Mouse (Mus musculus): Measurements from ENCODE around the gene Dop1a. TPM values are rescaled to one million over a fixed set of nuclear protein-coding genes. Genes with fewer than 3 reads are reported as not detected.
"Not testable (repeated sequence)": the region's sequence is repeated elsewhere in the genome, so short reads cannot be mapped to it uniquely, and the experiment has no call there.

The Dop1a gene
- polyA plus RNA-seq, 1 experiment from 2014 or later, result 12.5 TPM

GRCm38 (mm10) chr9:86579657-86580056 is 112.7 kb downstream of the Dop1a start:
- H3K4me1 ChIP-seq (ENCODE audit: insufficient read depth, low read depth, low read length), result no peaks in the 10 kb centered on the region
- no peak overlapping the region for H3K4me2 ChIP-seq (replicated peaks; ENCODE audit: low read depth, low read length)
- H3K4me3 ChIP-seq (ENCODE audit: low read depth, low read length), result no peak overlapping the region
- 61% methylated on average over 10 of the region's 10 CpGs for WGBS
- ATAC-seq, result no peak
- no peak overlapping the region for H3K27ac ChIP-seq (ENCODE audit: low read length)
- no peaks in the 10 kb centered on the region for H3K27me3 ChIP-seq (replicated peaks; ENCODE audit: insufficient read depth, low read length)
- no peak for TF ChIP-seq CTCF (IDR thresholded peaks at IDR 0.05)
- TF ChIP-seq EP300 (IDR thresholded peaks at IDR 0.05), result no peak
- no peaks in the 10 kb centered on the region for H3K36me3 ChIP-seq (ENCODE audit: insufficient read depth, low read length)
- DNase-seq (ENCODE audit: low spot score), result no peak
- H3K9me3 ChIP-seq (ENCODE audit: low read length), result no peaks in the 10 kb centered on the region
- no peak overlapping the region for H3K9ac ChIP-seq (replicated peaks; ENCODE audit: low read depth)

- no peak; the same call in 1 of the 2 replicates for ATAC-seq
- DNase-seq (ENCODE audit: low spot score), result peak; percentile 78
Observed at GRCm38 (mm10) chr9:86583740-86584139, 116.8 kb downstream of the Dop1a start.

GRCm38 (mm10) chr9:86587019-86587795 is 120.3 kb downstream of the Dop1a start:
- no peak overlapping the region for H3K4me3 ChIP-seq (ENCODE audit: low read depth, low read length)
- 89% methylated on average over 11 of the region's 11 CpGs for WGBS
- no peak for ATAC-seq

More at GRCm38 (mm10) chr9:86583740-86584139, 116.8 kb downstream of the Dop1a start:
- no peak for TF ChIP-seq EP300 (IDR thresholded peaks at IDR 0.05)
- peak; percentile 95 for TF ChIP-seq CTCF (IDR thresholded peaks at IDR 0.05)
- no peak overlapping the region for H3K4me3 ChIP-seq (ENCODE audit: low read depth, low read length)
- H3K4me2 ChIP-seq (replicated peaks; ENCODE audit: low read depth, low read length), result no peak overlapping the region
- no peak overlapping the region for H3K9ac ChIP-seq (replicated peaks; ENCODE audit: low read depth)
- H3K36me3 ChIP-seq (ENCODE audit: insufficient read depth, low read length), result no peaks in the 10 kb centered on the region
- H3K4me1 ChIP-seq (ENCODE audit: insufficient read depth, low read depth, low read length), result no peaks in the 10 kb centered on the region
- no peak overlapping the region for H3K27ac ChIP-seq (ENCODE audit: low read length)
- no peaks in the 10 kb centered on the region for H3K27me3 ChIP-seq (replicated peaks; ENCODE audit: insufficient read depth, low read length)
- WGBS, result 44% methylated on average over 3 of the region's 3 CpGs
- no peaks in the 10 kb centered on the region for H3K9me3 ChIP-seq (ENCODE audit: low read length)

GRCm38 (mm10) chr9:86592676-86593668 is 126.0 kb downstream of the Dop1a start:
- Histone ChIP-seq H3K4me1 (ENCODE audit: insufficient read depth, low read depth, low read length) (no peaks in the 10 kb centered on the region), H3K9ac (replicated peaks; ENCODE audit: low read depth) (no peak overlapping the region), H3K27ac (ENCODE audit: low read length) (no peak overlapping the region), H3K4me2 (replicated peaks; ENCODE audit: low read depth, low read length) (no peak overlapping the region), H3K9me3 (ENCODE audit: low read length) (no peaks in the 10 kb centered on the region), H3K36me3 (ENCODE audit: insufficient read depth, low read length) (no peaks in the 10 kb centered on the region), H3K27me3 (replicated peaks; ENCODE audit: insufficient read depth, low read length) (no peaks in the 10 kb centered on the region), H3K4me3 (ENCODE audit: low read depth, low read length) (no peak overlapping the region)
- ATAC-seq (no peak), DNase-seq (ENCODE audit: low spot score) (peak; percentile 79)
- TF ChIP-seq EP300 (IDR thresholded peaks at IDR 0.05), result no peak
- peak; percentile 70 for TF ChIP-seq CTCF (IDR thresholded peaks at IDR 0.05)
- 71% methylated on average over 19 of the region's 19 CpGs for WGBS

More at GRCm38 (mm10) chr9:86587019-86587795, 120.3 kb downstream of the Dop1a start:
- no peaks in the 10 kb centered on the region for H3K4me1 ChIP-seq (ENCODE audit: insufficient read depth, low read depth, low read length)
- H3K27ac ChIP-seq (ENCODE audit: low read length), result no peak overlapping the region
- no peak overlapping the region for H3K9ac ChIP-seq (replicated peaks; ENCODE audit: low read depth)
- H3K9me3 ChIP-seq (ENCODE audit: low read length), result no peaks in the 10 kb centered on the region
- DNase-seq (ENCODE audit: low spot score), result no peak
- H3K4me2 ChIP-seq (replicated peaks; ENCODE audit: low read depth, low read length), result no peak overlapping the region
- no peak for TF ChIP-seq EP300 (IDR thresholded peaks at IDR 0.05)
- TF ChIP-seq CTCF (IDR thresholded peaks at IDR 0.05), result no peak
- H3K36me3 ChIP-seq (ENCODE audit: insufficient read depth, low read length), result no peaks in the 10 kb centered on the region
- H3K27me3 ChIP-seq (replicated peaks; ENCODE audit: insufficient read depth, low read length), result no peaks in the 10 kb centered on the region

- H3K27me3 ChIP-seq (replicated peaks; ENCODE audit: insufficient read depth, low read length); H3K36me3 ChIP-seq (ENCODE audit: insufficient read depth, low read length); H3K27ac ChIP-seq (ENCODE audit: low read length); H3K9me3 ChIP-seq (ENCODE audit: low read length); H3K9ac ChIP-seq (replicated peaks; ENCODE audit: low read depth); H3K4me1 ChIP-seq (ENCODE audit: insufficient read depth, low read depth, low read length); DNase-seq (ENCODE audit: low spot score); H3K4me2 ChIP-seq (replicated peaks; ENCODE audit: low read depth, low read length); H3K4me3 ChIP-seq (ENCODE audit: low read depth, low read length): not testable (repeated sequence)
- peak; percentile 53 for ATAC-seq
- WGBS, result 25% methylated on average over 10 of the region's 10 CpGs
Observed at GRCm38 (mm10) chr9:86594357-86594767, 127.4 kb downstream of the Dop1a start.

- not testable (repeated sequence) for H3K4me1 ChIP-seq (ENCODE audit: insufficient read depth, low read depth, low read length); H3K36me3 ChIP-seq (ENCODE audit: insufficient read depth, low read length)
Observed at GRCm38 (mm10) chr9:86596983-86597382, 130.0 kb downstream of the Dop1a start.

More at GRCm38 (mm10) chr9:86596983-86597382, 130.0 kb downstream of the Dop1a start:
- not testable (repeated sequence) for H3K4me2 ChIP-seq (replicated peaks; ENCODE audit: low read depth, low read length); DNase-seq (ENCODE audit: low spot score); H3K9ac ChIP-seq (replicated peaks; ENCODE audit: low read depth); H3K4me3 ChIP-seq (ENCODE audit: low read depth, low read length); H3K27ac ChIP-seq (ENCODE audit: low read length); H3K9me3 ChIP-seq (ENCODE audit: low read length); ATAC-seq; H3K27me3 ChIP-seq (replicated peaks; ENCODE audit: insufficient read depth, low read length)

Data from lung, postnatal 0 days (tissue).